Mouse (Mus musculus): Measurements from ENCODE around the gene Pgam2. TPM values are rescaled to one million over a fixed set of nuclear protein-coding genes. Genes with fewer than 3 reads are reported as not detected.

The Pgam2 gene
- 14.4 and 79.5 TPM in 2 replicates for polyA plus RNA-seq (2012; rRNA removed)

- no peak within 1 kb of the TSS for H3K4me3 ChIP-seq (replicated peaks; ENCODE audit: extremely low read depth, low read depth, low read length)
- 38% methylated on average over 8 of the region's 8 CpGs for WGBS
Measured at GRCm38 (mm10) chr11:5803551-5803981, at the start of gene Pgam2. TSS of gene Pgam2 (minus strand) at chr11:5803733.

GRCm38 (mm10) chr11:5852314-5852713 lies 48.8 kb upstream of the Pgam2 start:
- H3K4me3 ChIP-seq (replicated peaks; ENCODE audit: extremely low read depth, low read depth, low read length) = no peak overlapping the region
- no peak for DNase-seq
- TF ChIP-seq CTCF (IDR thresholded peaks at IDR 0.05; ENCODE audit: insufficient read depth, low read length) (no peak), POLR2A (IDR thresholded peaks at IDR 0.05; ENCODE audit: borderline replicate concordance, extremely low read depth, low read depth, low read length) (no peak)
- WGBS = 33% methylated on average over 1 of the region's 1 CpGs
- no peaks in the 10 kb centered on the region for H3K4me1 ChIP-seq (ENCODE audit: control insufficient read depth, insufficient read depth, low read length)

More at GRCm38 (mm10) chr11:5803551-5803981, at the start of gene Pgam2:
- TF ChIP-seq POLR2A (IDR thresholded peaks at IDR 0.05; ENCODE audit: borderline replicate concordance, extremely low read depth, low read depth, low read length) = 0 out of 2 replicates have a peak, but pooled peaks have one; percentile 15
- no peak for TF ChIP-seq CTCF (IDR thresholded peaks at IDR 0.05; ENCODE audit: insufficient read depth, low read length)
- peaks cover 15% of the 10 kb centered on the region for H3K4me1 ChIP-seq (ENCODE audit: control insufficient read depth, insufficient read depth, low read length)
- no peak for DNase-seq

- DNase-seq = no peak
- no peak overlapping the region for H3K4me3 ChIP-seq (replicated peaks; ENCODE audit: extremely low read depth, low read depth, low read length)
- WGBS = 59% methylated on average over 4 of the region's 4 CpGs
- no peaks in the 10 kb centered on the region for H3K4me1 ChIP-seq (ENCODE audit: control insufficient read depth, insufficient read depth, low read length)
- no peak for TF ChIP-seq CTCF (IDR thresholded peaks at IDR 0.05; ENCODE audit: insufficient read depth, low read length)
- TF ChIP-seq POLR2A (IDR thresholded peaks at IDR 0.05; ENCODE audit: borderline replicate concordance, extremely low read depth, low read depth, low read length) = no peak
Measured at GRCm38 (mm10) chr11:5851021-5851736, 47.6 kb upstream of the Pgam2 start.

DNA sequence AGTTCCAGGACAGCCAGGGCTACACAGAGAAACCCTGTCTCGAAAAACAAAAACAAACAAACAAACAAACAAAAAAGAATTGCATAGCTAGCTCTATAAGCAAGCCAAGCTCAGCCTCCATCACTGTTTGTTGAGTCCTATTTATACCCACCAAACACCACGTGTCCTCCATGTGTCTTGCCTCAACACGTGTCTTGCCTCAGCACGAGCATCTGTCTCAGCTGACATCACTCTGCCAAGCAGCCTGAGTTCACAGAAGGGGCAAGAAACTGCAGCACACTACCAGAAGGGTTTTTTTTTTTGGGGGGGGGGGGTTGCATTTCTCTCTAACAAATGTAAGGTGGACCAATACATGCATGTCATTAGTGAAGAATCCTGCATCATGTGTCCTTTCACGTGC lies 46.9 kb upstream of the Pgam2 start:
- WGBS = 50% methylated on average over 5 of the region's 5 CpGs
- no peaks in the 10 kb centered on the region for H3K4me1 ChIP-seq (ENCODE audit: control insufficient read depth, insufficient read depth, low read length)
- TF ChIP-seq POLR2A (IDR thresholded peaks at IDR 0.05; ENCODE audit: borderline replicate concordance, extremely low read depth, low read depth, low read length) (no peak), CTCF (IDR thresholded peaks at IDR 0.05; ENCODE audit: insufficient read depth, low read length) (no peak)
- no peak overlapping the region for H3K4me3 ChIP-seq (replicated peaks; ENCODE audit: extremely low read depth, low read depth, low read length)
- no peak for DNase-seq

DNA sequence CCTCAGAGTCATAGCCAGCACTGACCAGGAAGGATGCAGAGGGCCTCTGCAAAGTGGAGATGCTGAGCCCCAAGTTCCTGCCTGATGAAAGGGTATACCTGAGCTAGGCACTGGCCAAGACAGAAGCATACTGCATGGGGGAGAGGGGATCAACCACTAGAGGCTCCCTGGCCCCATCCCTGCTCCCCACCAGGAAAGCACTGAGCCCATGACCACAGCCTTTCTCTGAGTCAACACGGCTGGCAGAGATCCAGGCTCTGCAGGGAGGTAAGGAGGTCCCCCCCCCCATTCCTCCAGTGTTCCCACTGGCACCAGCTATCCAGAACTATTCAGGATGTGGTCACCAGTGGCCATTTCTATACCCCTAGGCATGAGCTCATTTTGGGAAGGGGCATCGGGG lies 45.8 kb upstream of the Pgam2 start:
- WGBS = 56% methylated on average over 2 of the region's 2 CpGs
- TF ChIP-seq POLR2A (IDR thresholded peaks at IDR 0.05; ENCODE audit: borderline replicate concordance, extremely low read depth, low read depth, low read length) (no peak), CTCF (IDR thresholded peaks at IDR 0.05; ENCODE audit: insufficient read depth, low read length) (no peak)
- no peak for DNase-seq
- no peak overlapping the region for H3K4me3 ChIP-seq (replicated peaks; ENCODE audit: extremely low read depth, low read depth, low read length)
- no peaks in the 10 kb centered on the region for H3K4me1 ChIP-seq (ENCODE audit: control insufficient read depth, insufficient read depth, low read length)

DNA sequence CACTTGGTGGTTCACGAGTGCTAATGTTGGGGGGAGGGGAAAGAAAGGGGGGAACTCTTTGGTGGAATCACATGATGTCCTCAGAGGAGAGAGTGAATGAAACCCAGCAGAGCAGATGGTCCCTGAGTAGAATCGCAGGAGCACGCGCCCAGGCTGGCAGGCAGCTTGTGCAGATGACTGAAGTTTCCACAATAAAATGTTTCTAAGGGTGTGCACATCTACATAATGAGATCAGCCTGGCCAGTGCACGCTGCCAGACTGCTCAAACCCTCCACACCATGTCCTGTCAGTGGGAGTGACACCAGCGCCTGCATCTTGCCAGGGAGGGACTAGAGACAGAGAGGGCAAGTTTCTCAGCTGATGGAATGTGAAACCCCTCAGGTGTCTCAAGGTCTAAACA lies 45.2 kb upstream of the Pgam2 start:
- no peak for TF ChIP-seq CTCF (IDR thresholded peaks at IDR 0.05; ENCODE audit: insufficient read depth, low read length)
- no peak for TF ChIP-seq POLR2A (IDR thresholded peaks at IDR 0.05; ENCODE audit: borderline replicate concordance, extremely low read depth, low read depth, low read length)
- no peak for DNase-seq
- 53% methylated on average over 6 of the region's 6 CpGs for WGBS

DNA sequence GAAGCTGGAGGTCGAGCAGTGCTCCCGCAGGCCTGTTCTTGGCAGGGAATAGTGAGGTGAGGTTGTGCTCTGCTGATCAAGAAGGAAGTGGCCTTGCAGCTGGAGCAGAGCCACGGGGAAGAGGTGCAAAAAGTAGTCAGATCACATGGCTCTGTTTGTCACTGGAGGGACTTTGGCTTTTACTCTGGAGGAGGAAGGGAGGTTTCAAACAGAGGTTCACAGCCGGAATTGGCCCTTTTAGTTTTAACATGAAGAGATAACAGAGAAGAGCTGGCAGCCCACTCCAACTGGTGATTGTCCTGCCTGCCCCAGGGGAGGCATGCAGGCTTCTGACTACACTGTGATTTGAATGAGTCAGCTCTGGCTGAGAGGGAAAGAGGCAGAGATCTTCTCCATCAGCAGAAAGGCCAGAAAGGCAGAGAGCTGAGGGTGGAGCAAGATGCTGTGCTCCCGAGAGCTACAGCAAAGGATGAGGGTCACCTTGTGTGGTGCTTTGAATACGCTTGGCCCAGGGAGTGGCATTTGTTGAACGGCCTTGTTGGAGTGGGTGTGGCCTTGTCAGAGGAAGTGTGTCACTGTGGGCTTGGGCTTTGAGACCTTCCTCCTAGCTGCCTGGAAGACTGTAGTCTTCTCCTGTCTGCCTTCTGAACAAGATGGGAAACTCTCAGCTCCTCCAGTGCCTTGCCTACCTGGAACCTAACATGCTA lies 43.3 kb upstream of the Pgam2 start:
- no peak for DNase-seq
- 40% methylated on average over 7 of the region's 7 CpGs for WGBS
- Histone ChIP-seq H3K4me1 (ENCODE audit: control insufficient read depth, insufficient read depth, low read length) (no peaks in the 10 kb centered on the region), H3K4me3 (replicated peaks; ENCODE audit: extremely low read depth, low read depth, low read length) (no peak overlapping the region)
- no peak for TF ChIP-seq CTCF (IDR thresholded peaks at IDR 0.05; ENCODE audit: insufficient read depth, low read length)
- no peak for TF ChIP-seq POLR2A (IDR thresholded peaks at IDR 0.05; ENCODE audit: borderline replicate concordance, extremely low read depth, low read depth, low read length)

More for the DNA sequence above, 45.2 kb upstream of the Pgam2 start:
- Histone ChIP-seq H3K4me1 (ENCODE audit: control insufficient read depth, insufficient read depth, low read length) (no peaks in the 10 kb centered on the region), H3K4me3 (replicated peaks; ENCODE audit: extremely low read depth, low read depth, low read length) (no peak overlapping the region)

- no peak for TF ChIP-seq POLR2A (IDR thresholded peaks at IDR 0.05; ENCODE audit: borderline replicate concordance, extremely low read depth, low read depth, low read length)
- no peak for TF ChIP-seq CTCF (IDR thresholded peaks at IDR 0.05; ENCODE audit: insufficient read depth, low read length)
- Histone ChIP-seq H3K4me3 (replicated peaks; ENCODE audit: extremely low read depth, low read depth, low read length) (no peak overlapping the region), H3K4me1 (ENCODE audit: control insufficient read depth, insufficient read depth, low read length) (no peaks in the 10 kb centered on the region)
- DNase-seq = no peak
- WGBS = 82% methylated on average over 3 of the region's 3 CpGs
Measured at GRCm38 (mm10) chr11:5843131-5843530, 39.6 kb upstream of the Pgam2 start.

- WGBS = 78% methylated on average over 2 of the region's 2 CpGs
- DNase-seq = no peak
- no peak for TF ChIP-seq POLR2A (IDR thresholded peaks at IDR 0.05; ENCODE audit: borderline replicate concordance, extremely low read depth, low read depth, low read length)
- no peak for TF ChIP-seq CTCF (IDR thresholded peaks at IDR 0.05; ENCODE audit: insufficient read depth, low read length)
- H3K4me1 ChIP-seq (ENCODE audit: control insufficient read depth, insufficient read depth, low read length) = no peaks in the 10 kb centered on the region
- no peak overlapping the region for H3K4me3 ChIP-seq (replicated peaks; ENCODE audit: extremely low read depth, low read depth, low read length)
Measured at GRCm38 (mm10) chr11:5841751-5842150, 38.2 kb upstream of the Pgam2 start.
